Mouse (Mus musculus) MEL (cell line): ENCODE measurements around the gene Tmeff2. TPM values are rescaled to one million over a fixed set of nuclear protein-coding genes. Genes with fewer than 3 reads are reported as not detected.

Experiments used
- DNase-seq: peaks from one replicate; pipeline ENCODE4 v3.0.0; 2011; ENCODE audit warnings: low read depth, low spot score
- H3K27ac ChIP-seq: 2 replicates; pipeline ENCODE4 v1.5.1; 2012; ENCODE audit warnings: low read depth, mild to moderate bottlenecking, control low read depth, low read length, moderate library complexity; ENCODE audit not compliant: control insufficient read depth
- H3K27me3 ChIP-seq, 2 experiments: fragments of 150-350 bp in 1 of 2; sonication (generic) in 1 of 2; 2 replicates each; pipeline ENCODE4 v1.6.1; 2012; ENCODE audit warnings: low read length in 2 of 2, mild to moderate bottlenecking in 2 of 2, improper control_type of control experiment in 1 of 2, moderate library complexity in 1 of 2; ENCODE audit not compliant: insufficient read depth in 2 of 2, control insufficient read depth in 1 of 2
- H3K36me3 ChIP-seq, 2 experiments: 2 replicates each; pipeline ENCODE4 v1.6.1; 2012 to 2014; ENCODE audit warnings: low read length in 2 of 2, improper control_type of control experiment in 1 of 2, inconsistent platforms in 1 of 2, mild to moderate bottlenecking in 1 of 2; ENCODE audit not compliant: insufficient read depth in 2 of 2, control insufficient read depth in 1 of 2
- H3K4me1 ChIP-seq, 2 experiments: fragments of 150-350 bp in 1 of 2; sonication (generic) in 1 of 2; 2 replicates each; pipeline ENCODE4 v1.6.1; 2012; ENCODE audit warnings: low read length in 2 of 2, improper control_type of control experiment in 1 of 2, mild to moderate bottlenecking in 1 of 2; ENCODE audit not compliant: insufficient read depth in 2 of 2, control insufficient read depth in 1 of 2
- H3K4me3 ChIP-seq, 2 experiments: fragments of 150-350 bp in 1 of 2; sonication (generic) in 1 of 2; 2 replicates each; pipeline ENCODE4 v1.5.1; 2012; ENCODE audit warnings: low read depth in 2 of 2, low read length in 2 of 2, mild to moderate bottlenecking in 2 of 2, moderate library complexity in 2 of 2, control low read depth in 1 of 2, improper control_type of control experiment in 1 of 2; ENCODE audit not compliant: control insufficient read depth in 1 of 2, insufficient read depth in 1 of 2
- H3K79me2 ChIP-seq: 2 replicates; pipeline ENCODE4 v1.6.1; 2012; ENCODE audit warnings: mild to moderate bottlenecking, low read length, moderate library complexity; ENCODE audit not compliant: control insufficient read depth, poor library complexity, insufficient read depth
- H3K9ac ChIP-seq: 2 replicates; pipeline ENCODE4 v1.6.1; 2012; ENCODE audit warnings: low read depth, mild to moderate bottlenecking, control low read depth, low read length, moderate library complexity; ENCODE audit not compliant: control insufficient read depth, poor library complexity, severe bottlenecking
- H3K9me3 ChIP-seq: fragments of 150-350 bp; sonication (generic); replicated peaks from 2 replicates; pipeline ENCODE4 v1.6.1; 2012; ENCODE audit warnings: mild to moderate bottlenecking, low read length, improper control_type of control experiment, moderate library complexity; ENCODE audit not compliant: insufficient read depth
- BHLHE40 ChIP-seq: IDR thresholded peaks from 2 replicates; pipeline ENCODE4 v1.6.1; 2012; ENCODE audit warnings: low read depth, mild to moderate bottlenecking, inconsistent platforms, low read length, improper control_type of control experiment, borderline replicate concordance
- CHD1 ChIP-seq: IDR thresholded peaks from 2 replicates; pipeline ENCODE4 v1.6.1; 2012; ENCODE audit warnings: low read depth, mild to moderate bottlenecking, inconsistent platforms, low read length, improper control_type of control experiment
- CHD2 ChIP-seq: IDR thresholded peaks from 2 replicates; pipeline ENCODE4 v1.6.1; 2011; ENCODE audit warnings: low read length, improper control_type of control experiment
- CTCF ChIP-seq, 3 experiments: IDR thresholded peaks in 2 of 3; conservative IDR thresholded peaks in 1 of 3; 2 replicates each; pipeline ENCODE4 v1.5.1; 2011 to 2012; ENCODE audit warnings: low read length in 3 of 3, low read depth in 2 of 3, mild to moderate bottlenecking in 2 of 3, improper control_type of control experiment in 1 of 3, inconsistent platforms in 1 of 3, mixed read lengths in 1 of 3, moderate library complexity in 1 of 3; ENCODE audit not compliant: control insufficient read depth in 1 of 3, insufficient read depth in 1 of 3, poor library complexity in 1 of 3, severe bottlenecking in 1 of 3
- E2F4 ChIP-seq: IDR thresholded peaks from 2 replicates; pipeline ENCODE4 v1.6.1; 2011; ENCODE audit warnings: low read depth, low read length, improper control_type of control experiment, borderline replicate concordance
- ELF1 ChIP-seq: IDR thresholded peaks from 2 replicates; pipeline ENCODE4 v1.6.1; 2014; ENCODE audit warnings: low read depth, mild to moderate bottlenecking, inconsistent platforms, low read length, improper control_type of control experiment, moderate library complexity
- ETS1 ChIP-seq: IDR thresholded peaks from 2 replicates; pipeline ENCODE4 v1.6.1; 2012; ENCODE audit warnings: low read depth, mild to moderate bottlenecking, inconsistent platforms, low read length, improper control_type of control experiment, moderate library complexity
- GABPA ChIP-seq: IDR thresholded peaks from 2 replicates; pipeline ENCODE4 v1.6.1; 2012; ENCODE audit warnings: low read depth, mild to moderate bottlenecking, inconsistent platforms, low read length, improper control_type of control experiment, moderate library complexity
- GATA1 ChIP-seq: IDR thresholded peaks from 2 replicates; pipeline ENCODE4 v1.6.1; 2011; ENCODE audit warnings: low read depth, low read length, improper control_type of control experiment
- JUND ChIP-seq: IDR thresholded peaks from 2 replicates; pipeline ENCODE4 v1.6.1; 2011; ENCODE audit warnings: low read depth, mild to moderate bottlenecking, improper control_type of control experiment, low read length
- MAX ChIP-seq: IDR thresholded peaks from 2 replicates; pipeline ENCODE4 v1.6.1; 2011; ENCODE audit warnings: low read length, improper control_type of control experiment
- MEF2A ChIP-seq: IDR thresholded peaks from 2 replicates; pipeline ENCODE4 v1.6.1; 2014; ENCODE audit warnings: low read depth, mild to moderate bottlenecking, inconsistent platforms, low read length, improper control_type of control experiment; ENCODE audit not compliant: poor library complexity, insufficient replicate concordance, severe bottlenecking; ENCODE audit errors: extremely low read depth
- NRF1 ChIP-seq: IDR thresholded peaks from 2 replicates; pipeline ENCODE4 v1.6.1; 2014; ENCODE audit warnings: low read depth, mild to moderate bottlenecking, inconsistent platforms, low read length, improper control_type of control experiment, moderate library complexity; ENCODE audit not compliant: poor library complexity, insufficient read depth, severe bottlenecking
- POLR2AphosphoS2 ChIP-seq: IDR thresholded peaks from 2 replicates; pipeline ENCODE4 v1.6.1; 2011; ENCODE audit warnings: low read length, improper control_type of control experiment
- POLR2AphosphoS5 ChIP-seq: IDR thresholded peaks from 2 replicates; pipeline ENCODE4 v1.6.1; 2012; ENCODE audit warnings: low read depth, borderline replicate concordance, mild to moderate bottlenecking, inconsistent platforms, low read length, moderate library complexity, mixed read lengths
- RAD21 ChIP-seq: IDR thresholded peaks from 2 replicates; pipeline ENCODE4 v1.6.1; 2011; ENCODE audit warnings: mild to moderate bottlenecking, low read depth, low read length, improper control_type of control experiment
- RCOR1 ChIP-seq: IDR thresholded peaks from 2 replicates; pipeline ENCODE4 v1.6.1; 2012; ENCODE audit warnings: low read depth, mild to moderate bottlenecking, inconsistent platforms, low read length, improper control_type of control experiment
- SMC3 ChIP-seq: IDR thresholded peaks from 2 replicates; pipeline ENCODE4 v1.6.1; 2011; ENCODE audit warnings: low read depth, low read length, improper control_type of control experiment
- USF2 ChIP-seq, 2 experiments: IDR thresholded peaks; 2 replicates each; pipeline ENCODE4 v1.6.1; 2011 to 2012; ENCODE audit warnings: improper control_type of control experiment in 2 of 2, low read length in 2 of 2, borderline replicate concordance in 1 of 2, inconsistent platforms in 1 of 2, low read depth in 1 of 2, mild to moderate bottlenecking in 1 of 2; ENCODE audit not compliant: insufficient read depth in 1 of 2
- ZC3H11A ChIP-seq: IDR thresholded peaks from 2 replicates; pipeline ENCODE4 v1.6.1; 2012; ENCODE audit warnings: low read depth, mild to moderate bottlenecking, inconsistent platforms, low read length, improper control_type of control experiment
- ZMIZ1 ChIP-seq: IDR thresholded peaks from 2 replicates; pipeline ENCODE4 v1.6.1; 2012; ENCODE audit warnings: low read depth, mild to moderate bottlenecking, inconsistent platforms, low read length, improper control_type of control experiment, moderate library complexity
- polyA plus RNA-seq, 2 experiments: library from polyadenylated mRNA; stranded (reverse) in 1 of 2; unstranded in 1 of 2; fragments of >175 nt in 1 of 2; fragments of >200 nt in 1 of 2; gene quantifications; 2 replicates each; pipeline versions ENCODE4 v1.2.1 to v1.2.4; 2012; ENCODE audit warnings: low replicate concordance in 2 of 2, low read depth in 1 of 2; ENCODE audit not compliant: insufficient read length in 2 of 2, insufficient read depth in 1 of 2, missing spikeins in 1 of 2
- total RNA-seq: library from RNA; depleted of rRNA; stranded (reverse); fragments of 300-350 nt; gene quantifications from 2 replicates; pipeline ENCODE4 v1.2.3, GENCODE M21; 2012

Tmeff2 gene
- total and polyA plus RNA-seq, 3 experiments, result not detected

- Histone ChIP-seq H3K9ac (no peak overlapping the region), H3K79me2 (no peaks in the 10 kb centered on the region), H3K9me3 (no peaks in the 10 kb centered on the region)
Observed at GRCm38 (mm10) chr1:50958844-50959243, 58.4 kb downstream of the Tmeff2 start.

GRCm38 (mm10) chr1:50961954-50962648 lies 61.7 kb downstream of the Tmeff2 start:
- Histone ChIP-seq H3K9ac (no peak overlapping the region), H3K27me3 (no peaks in the 10 kb centered on the region), H3K36me3 (no peaks in the 10 kb centered on the region), H3K27ac (no peak overlapping the region), H3K4me1 (no peaks in the 10 kb centered on the region), H3K4me3 (no peak overlapping the region), H3K9me3 (no peaks in the 10 kb centered on the region), H3K79me2 (no peaks in the 10 kb centered on the region)
- TF ChIP-seq SMC3 (peak; percentile 54), CTCF (IDR thresholded peaks at IDR 0.05 in 2 of 3, conservative IDR thresholded peaks at IDR 0.05 in 1 of 3; ENCODE audit: control insufficient read depth in 1 of 3, insufficient read depth in 1 of 3, low read depth in 2 of 3, low read length in 3 of 3, poor library complexity in 1 of 3, severe bottlenecking in 1 of 3) (peak in 2 of 3 experiments; percentile 35 to 63; a peak in 3 of 6 replicates), ELF1 (no peak), ETS1 (no peak), RAD21 (peak; percentile 62), BHLHE40 (no peak), ZMIZ1 (no peak), GATA1 (no peak), GABPA (no peak), ZC3H11A (0 out of 2 replicates have a peak, but pooled peaks have one; percentile 15)
- peak; percentile 37 for DNase-seq

More at GRCm38 (mm10) chr1:50958844-50959243, 58.4 kb downstream of the Tmeff2 start:
- H3K27me3 ChIP-seq, result no peaks in the 10 kb centered on the region
- H3K36me3 ChIP-seq, result no peaks in the 10 kb centered on the region
- no peak overlapping the region for H3K4me3 ChIP-seq
- no peak for DNase-seq
- no peaks in the 10 kb centered on the region for H3K4me1 ChIP-seq
- no peak overlapping the region for H3K27ac ChIP-seq
- TF ChIP-seq JUND, result no peak
- no peak for TF ChIP-seq NRF1
- TF ChIP-seq CHD1, result no peak
- no peak for TF ChIP-seq RCOR1
- TF ChIP-seq MAX, result no peak
- no peak for TF ChIP-seq POLR2AphosphoS5
- no peak for TF ChIP-seq ZMIZ1
- TF ChIP-seq CHD2, result no peak
- TF ChIP-seq SMC3, result no peak
- TF ChIP-seq E2F4, result no peak
- TF ChIP-seq USF2 (IDR thresholded peaks at IDR 0.05; ENCODE audit: borderline replicate concordance in 1 of 2, insufficient read depth in 1 of 2, low read depth in 1 of 2, low read length in 2 of 2), result no peak
- no peak for TF ChIP-seq MEF2A
- no peak for TF ChIP-seq POLR2AphosphoS2
- no peak for TF ChIP-seq GABPA
